In genomic region chr2:25706643-25707481, GRCm38 (mm10) we compare ENCODE assay signal across 7 mouse cellular contexts. TPM values are rescaled to one million over a fixed set of nuclear protein-coding genes. Genes with fewer than 3 reads are reported as not detected.
DNase-seq lines count a peak whose midpoint lies in the region; ATAC-seq and TF ChIP-seq lines count a peak whose summit lies in the region.

Bmyc (plus strand) TSS chr2:25706739.

- H3K9me3 ChIP-seq in embryonic facial prominence, embryonic 12.5 days: no peaks in the 10 kb centered on the region
- no peaks in the 10 kb centered on the region for H3K9me3 ChIP-seq in midbrain, embryonic 10.5 days (replicated peaks)

- 0 out of 2 replicates have a peak, but pooled peaks cover 3% of the 10 kb centered on the region for H3K36me3 ChIP-seq in embryonic facial prominence, embryonic 12.5 days
- no peaks in the 10 kb centered on the region for H3K36me3 ChIP-seq in heart, adult 2 months (ENCODE audit: control insufficient read depth, insufficient read depth, low read length)
- H3K36me3 ChIP-seq in midbrain, embryonic 10.5 days: no peaks in the 10 kb centered on the region; the same call in 1 of the 2 replicates

- intact Hi-C loops in heart, adult 2 months (cut with DNase I): no loop called here
- intact Hi-C loops in left cerebral cortex, postnatal 4 days (cut with DNase I): no loop called here

- no peaks in the 10 kb centered on the region for H3K79me2 ChIP-seq in heart, adult 2 months (replicated peaks; ENCODE audit: control insufficient read depth, insufficient read depth, low read length)

- under 1% methylated on average over 78 of the region's 78 CpGs for WGBS in bone marrow, adult 2 months
- under 1% methylated on average over 78 of the region's 78 CpGs for WGBS in embryonic facial prominence, embryonic 12.5 days
- under 1% methylated on average over 78 of the region's 78 CpGs for WGBS in heart, adult 2 months
- WGBS in midbrain, embryonic 10.5 days: under 1% methylated on average over 78 of the region's 78 CpGs

- peak; percentile 52; the same call in 1 of the 2 replicates for TF ChIP-seq EP300 in heart, adult 2 months (IDR thresholded peaks at IDR 0.05; ENCODE audit: insufficient read depth, low read depth, low read length)

- peak; percentile 59 for TF ChIP-seq CTCF in bone marrow, adult 2 months (IDR thresholded peaks at IDR 0.05; ENCODE audit: control insufficient read depth, insufficient read depth, low read length)
- peak; percentile 78 for TF ChIP-seq CTCF in heart, adult 2 months (IDR thresholded peaks at IDR 0.05)

- TF ChIP-seq POLR2A in bone marrow, adult 2 months (IDR thresholded peaks at IDR 0.05; ENCODE audit: borderline replicate concordance, control insufficient read depth, low read depth, low read length): peak; percentile 47; the same call in 1 of the 2 replicates
- peak; percentile 56; the same call in 1 of the 2 replicates for TF ChIP-seq POLR2A in heart, adult 2 months (IDR thresholded peaks at IDR 0.05; ENCODE audit: insufficient read depth, low read depth, low read length)

- peak within 1 kb of the TSS; percentile 73 for H3K9ac ChIP-seq in embryonic facial prominence, embryonic 12.5 days
- peak within 1 kb of the TSS; percentile 87 for H3K9ac ChIP-seq in heart, adult 2 months (ENCODE audit: low read depth, low read length)

- H3K4me2 ChIP-seq in embryonic facial prominence, embryonic 12.5 days (replicated peaks): peak within 1 kb of the TSS; percentile 90

- peak; percentile 83 to 85 for DNase-seq in heart, adult 2 months
- DNase-seq in kidney, adult 18-20 months: peak; percentile 69
- peak; percentile 90 for DNase-seq in left cerebral cortex, postnatal 4 days
- peak; percentile 88 for DNase-seq in midbrain, embryonic 10.5 days (ENCODE audit: low spot score)
- DNase-seq in skeletal muscle tissue, adult 2 months (ENCODE audit: low read depth, low spot score): peak; percentile 48

- no peaks in the 10 kb centered on the region for H3K4me1 ChIP-seq in bone marrow, adult 2 months (ENCODE audit: control insufficient read depth, insufficient read depth, low read length)
- peaks cover 12% of the 10 kb centered on the region; the same call in 1 of the 2 replicates for H3K4me1 ChIP-seq in embryonic facial prominence, embryonic 12.5 days
- peaks cover 3% of the 10 kb centered on the region for H3K4me1 ChIP-seq in heart, adult 2 months (ENCODE audit: control insufficient read depth, insufficient read depth, low read length)
- peaks cover 26% of the 10 kb centered on the region for H3K4me1 ChIP-seq in midbrain, embryonic 10.5 days

- peak within 1 kb of the TSS; percentile 71 for H3K4me3 ChIP-seq in bone marrow, adult 2 months (replicated peaks; ENCODE audit: control insufficient read depth, low read depth, low read length)
- peak within 1 kb of the TSS; percentile 60 for H3K4me3 ChIP-seq in embryonic facial prominence, embryonic 12.5 days
- peak within 1 kb of the TSS; percentile 92 for H3K4me3 ChIP-seq in heart, adult 2 months
- peak within 1 kb of the TSS; percentile 90 for H3K4me3 ChIP-seq in midbrain, embryonic 10.5 days

- H3K27me3 ChIP-seq in embryonic facial prominence, embryonic 12.5 days: no peaks in the 10 kb centered on the region
- H3K27me3 ChIP-seq in heart, adult 2 months (ENCODE audit: control insufficient read depth, insufficient read depth, low read length): no peaks in the 10 kb centered on the region
- no peaks in the 10 kb centered on the region for H3K27me3 ChIP-seq in midbrain, embryonic 10.5 days (ENCODE audit: low read depth, poor library complexity, severe bottlenecking)

- peak; percentile 88 for ATAC-seq in embryonic facial prominence, embryonic 12.5 days (ENCODE audit: insufficient number of reproducible peaks, insufficient read depth, low FRiP score, low TSS enrichment)

- peak within 1 kb of the TSS; percentile 43 for H3K27ac ChIP-seq in bone marrow, adult 2 months (ENCODE audit: control insufficient read depth, insufficient read depth, low read depth, low read length, poor library complexity)
- H3K27ac ChIP-seq in embryonic facial prominence, embryonic 12.5 days: peak within 1 kb of the TSS; percentile 73; the same call in 1 of the 2 replicates
- peak within 1 kb of the TSS; percentile 69 for H3K27ac ChIP-seq in heart, adult 2 months
- peak within 1 kb of the TSS; percentile 86 for H3K27ac ChIP-seq in midbrain, embryonic 10.5 days (replicated peaks)

RNA-seq across cellular contexts. Expression of gene Bmyc, which starts in this region (rescaled TPM):
- 4.1 and 6.7 TPM in 2 replicates for polyA plus RNA-seq in bone marrow, adult 2 months (2011; ENCODE audit: insufficient read depth, insufficient read length, low replicate concordance, missing spikeins)
- 100 and 106 TPM in 2 replicates for polyA plus RNA-seq in embryonic facial prominence, embryonic 12.5 days (2016; fragmentation: Nextera tagmentation; extraction: Ambion mirVana)
- total RNA-seq in heart, adult 2 months (2021): 10 to 100 TPM; 12.7 to 14.8 TPM
- polyA plus RNA-seq in heart, adult 2 months (2012; rRNA removed): 11.9 and 21.2 TPM in 2 replicates
- 10 to 100 TPM; 75.2 to 76.6 TPM for total RNA-seq in left cerebral cortex, postnatal 4 days (2021)
- polyA plus RNA-seq in midbrain, embryonic 10.5 days (2016; fragmentation: Nextera tagmentation; extraction: Ambion mirVana): 70.8 and 77.6 TPM in 2 replicates

Comparison
In these comparisons a context has a peak if more than half of its experiments do, and no peak if none do; other contexts are left out.
1. Peak in every context shown above with its lines: DNase-seq, ATAC-seq, H3K4me3 ChIP-seq and H3K27ac ChIP-seq.
2. RNA of gene Bmyc (total RNA-seq): 75.2 to 76.6 TPM in left cerebral cortex, postnatal 4 days; 12.7 to 14.8 TPM in heart, adult 2 months; every median in the first group is over 4 times any median in the second.